Mouse (Mus musculus): ENCODE results near the gene Atp7b.

Atp7b gene

GRCm38 (mm10) chr8:22028973-22029372 is 31.1 kb downstream of the Atp7b start:
- no peak for DNase-seq (ENCODE audit: inconsistent age in 2 of 2, low spot score in 1 of 2)

- no peak for DNase-seq (ENCODE audit: inconsistent age in 2 of 2, low spot score in 1 of 2)
These were observed 34.9 kb downstream of the Atp7b start for GRCm38 (mm10) chr8:22025241-22025640.

- DNase-seq (ENCODE audit: inconsistent age in 2 of 2, low spot score in 1 of 2): no peak
These were observed 37.9 kb downstream of the Atp7b start for GRCm38 (mm10) chr8:22022244-22022643.

GRCm38 (mm10) chr8:22019498-22019897 is 40.6 kb downstream of the Atp7b start:
- no peak for DNase-seq (ENCODE audit: inconsistent age in 2 of 2, low spot score in 1 of 2)

- no peak for DNase-seq (ENCODE audit: inconsistent age in 2 of 2, low spot score in 1 of 2)
These were observed 42.4 kb downstream of the Atp7b start for GRCm38 (mm10) chr8:22017731-22018130.

GRCm38 (mm10) chr8:22013034-22013707 is 46.9 kb downstream of the Atp7b start:
- DNase-seq (ENCODE audit: inconsistent age in 2 of 2, low spot score in 1 of 2): no peak

- no peak for DNase-seq (ENCODE audit: inconsistent age in 2 of 2, low spot score in 1 of 2)
These were observed 50.7 kb downstream of the Atp7b start for GRCm38 (mm10) chr8:22009403-22009802.

- no peak for DNase-seq (ENCODE audit: inconsistent age in 2 of 2, low spot score in 1 of 2)
These were observed 53.7 kb downstream of the Atp7b start for GRCm38 (mm10) chr8:22006423-22006822.

- DNase-seq (ENCODE audit: inconsistent age in 2 of 2, low spot score in 1 of 2): no peak
These were observed 55.2 kb downstream of the Atp7b start for GRCm38 (mm10) chr8:22004750-22005522.

GRCm38 (mm10) chr8:21995181-21995580 is 64.9 kb downstream of the Atp7b start:
- no peak for DNase-seq (ENCODE audit: inconsistent age in 2 of 2, low spot score in 1 of 2)

- peak; percentile 58 to 82 for DNase-seq (ENCODE audit: inconsistent age in 2 of 2, low spot score in 1 of 2)
These were observed 67.9 kb downstream of the Atp7b start for GRCm38 (mm10) chr8:21992184-21992583.

- peak in 1 of 2 experiments; percentile 44 for DNase-seq (ENCODE audit: inconsistent age in 2 of 2, low spot score in 1 of 2)
These were observed 78.3 kb downstream of the Atp7b start for GRCm38 (mm10) chr8:21981664-21982337.

- no peak for DNase-seq (ENCODE audit: inconsistent age in 2 of 2, low spot score in 1 of 2)
These were observed 81.9 kb downstream of the Atp7b start for GRCm38 (mm10) chr8:21978193-21978592.

GRCm38 (mm10) chr8:21969475-21969874 is 90.6 kb downstream of the Atp7b start, which contains the start of gene Ccdc70:
Gene Ccdc70, plus strand, starts transcription at chr8:21969775.
- DNase-seq (ENCODE audit: inconsistent age in 2 of 2, low spot score in 1 of 2): no peak

GRCm38 (mm10) chr8:21966646-21967045 is 93.5 kb downstream of the Atp7b start:
- DNase-seq (ENCODE audit: inconsistent age in 2 of 2, low spot score in 1 of 2): no peak

- DNase-seq (ENCODE audit: inconsistent age in 2 of 2, low spot score in 1 of 2): no peak
These were observed 101.7 kb downstream of the Atp7b start, which contains the start of gene Fam90a1a for GRCm38 (mm10) chr8:21958414-21958813. Gene Fam90a1a, plus strand, starts transcription at chr8:21958714.

- no peak for DNase-seq (ENCODE audit: inconsistent age in 2 of 2, low spot score in 1 of 2)
These were observed 103.8 kb downstream of the Atp7b start for GRCm38 (mm10) chr8:21956336-21956735.

- DNase-seq (ENCODE audit: inconsistent age in 2 of 2, low spot score in 1 of 2): peak; percentile 44 to 80
These were observed 104.8 kb downstream of the Atp7b start for GRCm38 (mm10) chr8:21955321-21955720.

GRCm38 (mm10) chr8:21947311-21948017 is 112.6 kb downstream of the Atp7b start:
- DNase-seq (ENCODE audit: inconsistent age in 2 of 2, low spot score in 1 of 2): no peak

GRCm38 (mm10) chr8:21946462-21946861 is 113.6 kb downstream of the Atp7b start, which contains the start of gene Defb13:
Gene Defb13, plus strand, starts transcription at chr8:21946762.
- DNase-seq (ENCODE audit: inconsistent age in 2 of 2, low spot score in 1 of 2): no peak

All from adrenal gland, adult (tissue).